Mouse (Mus musculus) B cell, adult 67 days (primary cell): ENCODE data around the gene Fam107b. TPM values are rescaled to one million over a fixed set of nuclear protein-coding genes. Genes with fewer than 3 reads are reported as not detected.

Source experiments
- total RNA-seq, 2 experiments: library from RNA; stranded (reverse); gene quantifications; 4 replicates each; pipeline ENCODE4 v1.2.4; 2023

The Fam107b gene
- total RNA-seq: 100 to 1,000 TPM; 223 to 287 TPM

GRCm38 (mm10) chr2:3570186-3570585 is at the start of gene Fam107b:
Gene Fam107b (plus strand): TSS chr2:3570488.

Other genes with a start within 250 kb of the Fam107b start
- gene Rpp38, start 237.8 kb upstream of the Fam107b start, total RNA-seq: 1 to 10 TPM; 3.3 to 4.8 TPM
- not detected for gene Acbd7, start 234.3 kb upstream of the Fam107b start, total RNA-seq
- gene Olah, start 173.3 kb upstream of the Fam107b start, total RNA-seq: not detected
- 1 to 10 TPM; 1.4 to 2.8 TPM for gene Meig1, start 147.8 kb upstream of the Fam107b start, total RNA-seq
- 10 to 100 TPM; 54.9 to 58.9 TPM for gene Dclre1c, start 146.4 kb upstream of the Fam107b start, total RNA-seq
- gene Suv39h2, start 95.5 kb upstream of the Fam107b start, total RNA-seq: 1 to 10 TPM; 1.6 to 2.1 TPM
- 10 to 100 TPM; 31.9 to 32.1 TPM for gene Gm45902, start 57.7 kb upstream of the Fam107b start, total RNA-seq
- 100 to 1,000 TPM; 144 to 146 TPM for gene Hspa14, start 57.7 kb upstream of the Fam107b start, total RNA-seq
- gene Cdnf, start 57.5 kb upstream of the Fam107b start, total RNA-seq: 1 to 10 TPM in 1 of 2 experiments, under 1 TPM in 1; 0.17 to 1.4 TPM